Mouse (Mus musculus) lung, postnatal 0 days (tissue): ENCODE measurements at regions not wholly inside any gene's neighbourhood (a gene's known extent, or its start where the extent isn't known, plus 50 kb on each side); places are given as distances from the start of the nearest gene placed in this dataset.

Source experiments
- CTCF ChIP-seq: IDR thresholded peaks from 2 replicates; pipeline ENCODE4 v1.5.1; 2016; ENCODE audit warnings: antibody characterized with exemption, mild to moderate bottlenecking
- EP300 ChIP-seq: IDR thresholded peaks from 2 replicates; pipeline ENCODE4 v1.6.1; 2016; ENCODE audit warnings: antibody characterized with exemption, mild to moderate bottlenecking, control low read depth

- TF ChIP-seq CTCF (no peak), EP300 (no peak)
Observed at GRCm38 (mm10) chr12:14088960-14089359, 62.9 kb downstream of the Fam84a start.
